Mouse (Mus musculus) intestine, embryonic 14.5 days (tissue): ENCODE data around the gene Kif1bp. TPM values are rescaled to one million over a fixed set of nuclear protein-coding genes. Genes with fewer than 3 reads are reported as not detected.
"Not testable (repeated sequence)": the region's sequence is repeated elsewhere in the genome, so short reads cannot be mapped to it uniquely, and the experiment has no call there.

Experiments used
- ATAC-seq: fragments of 200-750 bp; cut with Nextera tagmentation; replicated peaks from 2 replicates; pipeline ENCODE4 v1.8.0; 2017; ENCODE audit warnings: low read depth, moderate number of reproducible peaks, moderate TSS enrichment, moderate library complexity; ENCODE audit not compliant: low FRiP score, low TSS enrichment
- DNase-seq: peaks from one replicate; pipeline ENCODE4 v3.0.0-alpha.2; 2018; ENCODE audit warnings: low spot score
- H3K27ac ChIP-seq: fragments of 300-500 bp; sonication (generic); 2 replicates; pipeline ENCODE4 v1.5.1; 2014; ENCODE audit warnings: low read depth, mild to moderate bottlenecking, control low read depth
- H3K27me3 ChIP-seq: fragments of 300-500 bp; sonication (generic); replicated peaks from 2 replicates; pipeline ENCODE4 v1.6.1; 2014; ENCODE audit warnings: low read length, control low read depth; ENCODE audit not compliant: control insufficient read depth, insufficient read depth
- H3K36me3 ChIP-seq: fragments of 300-500 bp; sonication (generic); 2 replicates; pipeline ENCODE4 v1.6.1; 2014; ENCODE audit warnings: low read length, control low read depth; ENCODE audit not compliant: control insufficient read depth, insufficient read depth
- H3K4me1 ChIP-seq: fragments of 300-500 bp; sonication (generic); replicated peaks from 2 replicates; pipeline ENCODE4 v1.6.1; 2014; ENCODE audit warnings: low read length, control low read depth, mixed read lengths; ENCODE audit not compliant: control insufficient read depth, insufficient read depth
- H3K4me2 ChIP-seq: fragments of 300-500 bp; sonication (generic); 2 replicates; pipeline ENCODE4 v1.6.1; 2014; ENCODE audit warnings: low read length
- H3K4me3 ChIP-seq: fragments of 300-500 bp; sonication (generic); 2 replicates; pipeline ENCODE4 v1.5.1; 2014; ENCODE audit warnings: low read depth, low read length, control low read depth, mixed read lengths
- H3K9ac ChIP-seq: fragments of 300-500 bp; sonication (generic); 2 replicates; pipeline ENCODE4 v1.6.1; 2014; ENCODE audit warnings: mild to moderate bottlenecking, low read length
- H3K9me3 ChIP-seq: fragments of 300-500 bp; sonication (generic); 2 replicates; pipeline ENCODE4 v1.6.1; 2016; ENCODE audit warnings: low read length, control low read depth; ENCODE audit not compliant: control insufficient read depth
- WGBS: fragments of 180-500 bp; shearing (Covaris S2); extraction: QIAGEN DNeasy Blood & Tissue Kit; methylation state at CpG from one replicate; pipeline ENCODE4 v1.1.7; 2014; 5-methylcytosine and 5-hydroxymethylcytosine counted together
- polyA plus RNA-seq: library from polyadenylated mRNA; unstranded; fragments of >200 nt; fragmentation: Nextera tagmentation; extraction: Ambion mirVana; gene quantifications from 2 replicates; pipeline ENCODE4 v1.2.1, GENCODE M21; 2014

Gene Kif1bp
- polyA plus RNA-seq, 1 experiment from 2014 or later: 37.2 TPM

DNA sequence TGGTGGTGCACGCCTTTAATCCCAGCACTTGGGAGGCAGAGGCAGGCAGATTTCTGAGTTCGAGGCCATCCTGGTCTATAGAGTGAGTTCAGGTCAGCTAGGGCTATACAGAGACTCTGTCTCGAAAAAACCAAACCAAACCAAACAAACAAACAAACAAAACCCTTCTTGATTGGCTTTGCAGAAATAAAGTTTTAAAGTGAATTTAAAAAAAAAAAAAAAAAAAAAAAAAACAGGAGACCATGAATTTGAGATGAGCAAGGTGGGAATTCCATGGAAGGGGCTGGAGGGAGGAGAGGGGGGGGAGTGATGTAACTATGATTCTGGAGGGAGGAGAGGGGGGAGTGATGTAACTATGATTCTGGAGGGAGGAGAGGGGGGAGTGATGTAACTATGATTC, 21.1 kb upstream of the Kif1bp start:
- H3K27me3 ChIP-seq, H3K27ac ChIP-seq, ATAC-seq, H3K4me1 ChIP-seq, H3K4me2 ChIP-seq, H3K4me3 ChIP-seq, DNase-seq, H3K9ac ChIP-seq, H3K9me3 ChIP-seq: not testable (repeated sequence)
- H3K36me3 ChIP-seq: peaks cover 38% of the 10 kb centered on the region
- WGBS: 89% methylated on average over 3 of the region's 3 CpGs

DNA sequence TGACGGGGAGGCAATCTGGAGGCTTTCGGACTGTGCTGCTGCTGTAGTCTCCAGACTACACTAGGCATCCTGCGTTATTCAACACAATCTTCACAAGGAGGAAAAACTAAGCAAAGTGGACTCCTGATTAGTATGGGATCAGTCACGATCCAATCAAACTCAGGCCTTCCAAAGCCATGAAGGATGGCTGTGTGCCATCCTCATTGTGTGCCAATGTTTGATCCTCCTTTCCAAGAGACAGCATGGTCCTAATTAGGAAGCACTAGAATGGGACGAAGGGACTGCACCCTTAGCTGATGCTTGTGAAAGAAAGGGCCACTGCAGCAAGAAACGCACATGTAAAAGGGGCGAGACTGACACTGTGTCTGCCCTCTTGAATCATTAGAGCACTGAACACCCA, 14.2 kb upstream of the Kif1bp start:
- no peak overlapping the region for H3K4me2 ChIP-seq
- ATAC-seq (no peak), DNase-seq (no peak)
- no peaks in the 10 kb centered on the region for H3K9me3 ChIP-seq
- H3K27me3 ChIP-seq: no peaks in the 10 kb centered on the region
- no peaks in the 10 kb centered on the region for H3K4me1 ChIP-seq
- no peak overlapping the region for H3K27ac ChIP-seq
- no peak overlapping the region for H3K9ac ChIP-seq
- H3K36me3 ChIP-seq: peaks cover 91% of the 10 kb centered on the region
- 91% methylated on average over 7 of the region's 7 CpGs for WGBS
- H3K4me3 ChIP-seq: no peak overlapping the region

DNA sequence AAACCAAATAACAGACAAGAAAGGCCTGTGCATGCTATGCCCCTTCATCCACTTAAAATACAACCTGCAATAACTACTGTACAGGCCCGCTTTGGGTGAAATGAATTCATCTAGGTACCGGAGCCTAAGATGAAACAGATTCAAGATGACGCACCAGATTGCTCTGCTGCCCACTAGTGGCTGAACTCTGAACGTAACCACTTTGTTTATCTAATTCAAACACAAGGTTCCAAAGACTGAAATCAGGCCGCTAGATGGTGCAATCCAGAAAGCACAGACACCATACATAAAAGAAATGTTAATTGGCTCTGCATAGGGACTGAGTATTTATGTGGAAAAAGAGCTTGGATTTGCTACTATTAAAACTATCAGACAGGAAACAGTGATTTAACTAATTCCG, 11.9 kb upstream of the Kif1bp start:
- ATAC-seq: no peak

DNA sequence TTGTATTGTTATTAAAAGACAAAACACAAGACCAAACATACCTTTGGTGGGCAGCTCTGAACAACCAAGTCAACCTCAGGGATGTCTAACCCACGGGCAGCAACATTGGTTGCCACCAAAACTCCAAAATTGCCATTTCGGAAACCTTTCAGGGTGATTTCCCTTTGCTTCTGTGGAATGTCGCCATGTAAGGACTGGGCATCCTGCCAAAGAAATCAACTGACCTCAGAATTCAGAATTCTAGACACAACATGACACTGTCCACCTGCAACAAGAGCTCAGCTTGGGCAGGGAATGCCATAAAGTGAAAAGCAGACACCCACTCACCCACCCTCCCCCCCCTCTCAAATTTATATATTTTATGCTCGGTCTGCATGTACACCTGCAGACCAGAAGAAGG, 10.4 kb upstream of the Kif1bp start:
- no peak overlapping the region for H3K27ac ChIP-seq
- WGBS: 82% methylated on average over 4 of the region's 4 CpGs
- H3K4me1 ChIP-seq: no peaks in the 10 kb centered on the region
- H3K4me3 ChIP-seq: no peak overlapping the region
- H3K9ac ChIP-seq: no peak overlapping the region
- ATAC-seq (no peak), DNase-seq (no peak)
- no peaks in the 10 kb centered on the region for H3K9me3 ChIP-seq
- peaks cover 94% of the 10 kb centered on the region for H3K36me3 ChIP-seq
- no peaks in the 10 kb centered on the region for H3K27me3 ChIP-seq
- H3K4me2 ChIP-seq: no peak overlapping the region

More for the DNA sequence above, 11.9 kb upstream of the Kif1bp start:
- DNase-seq: peak; percentile 89
- no peaks in the 10 kb centered on the region for H3K27me3 ChIP-seq
- H3K9me3 ChIP-seq: no peaks in the 10 kb centered on the region
- H3K4me2 ChIP-seq: no peak overlapping the region
- peaks cover 93% of the 10 kb centered on the region for H3K36me3 ChIP-seq
- H3K27ac ChIP-seq: no peak overlapping the region
- H3K4me3 ChIP-seq: no peak overlapping the region
- H3K9ac ChIP-seq: no peak overlapping the region
- H3K4me1 ChIP-seq: no peaks in the 10 kb centered on the region
- WGBS: 40% methylated on average over 6 of the region's 6 CpGs

DNA sequence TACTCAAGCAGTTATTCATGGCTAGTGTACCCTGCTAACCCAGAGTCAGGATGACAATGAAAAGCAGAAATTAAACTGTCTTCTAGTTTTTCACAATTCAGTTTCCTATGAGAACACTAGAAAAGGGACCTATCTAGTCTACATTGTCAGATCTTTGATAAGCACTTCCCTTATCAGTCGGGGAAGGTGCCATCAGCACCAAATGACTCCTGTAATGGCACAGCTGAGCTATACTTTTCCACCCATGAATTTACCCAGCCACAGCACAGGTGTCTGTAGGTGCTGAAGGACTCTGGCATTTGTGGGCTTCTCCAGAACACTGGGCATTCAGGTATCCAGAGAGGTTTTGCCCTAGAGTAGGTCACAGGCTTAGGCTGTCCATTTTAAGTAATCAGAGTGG, 5.0 kb upstream of the Kif1bp start:
- Histone ChIP-seq H3K4me2 (no peak overlapping the region), H3K4me1 (no peaks in the 10 kb centered on the region), H3K9ac (no peak overlapping the region), H3K27ac (no peak overlapping the region), H3K4me3 (no peak overlapping the region), H3K9me3 (no peaks in the 10 kb centered on the region), H3K36me3 (peaks cover 82% of the 10 kb centered on the region), H3K27me3 (no peaks in the 10 kb centered on the region)
- DNase-seq (no peak), ATAC-seq (no peak)
- 87% methylated on average over 1 of the region's 1 CpGs for WGBS

DNA sequence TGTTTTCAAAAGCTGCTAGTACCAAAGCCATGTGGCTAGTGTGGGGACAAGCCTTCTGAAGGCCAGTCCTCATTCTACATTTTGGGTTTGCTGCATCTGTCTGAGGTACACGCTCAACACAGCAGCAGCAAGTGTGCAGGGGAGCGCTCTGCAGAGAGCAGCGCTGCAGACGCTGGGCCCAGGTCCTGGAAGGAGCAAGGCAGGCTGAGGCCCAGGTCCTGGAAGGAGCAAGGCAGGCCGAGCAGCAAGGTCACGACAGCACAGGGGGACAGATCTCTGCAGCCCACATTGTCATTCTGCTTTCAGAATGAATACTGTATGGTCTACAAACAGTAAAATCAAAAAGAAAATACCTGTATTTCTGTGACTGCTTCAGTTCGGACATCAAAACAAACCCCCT, 4.4 kb upstream of the Kif1bp start:
- Histone ChIP-seq H3K9me3 (no peaks in the 10 kb centered on the region), H3K27ac (no peak overlapping the region), H3K9ac (no peak overlapping the region), H3K36me3 (peaks cover 76% of the 10 kb centered on the region), H3K27me3 (no peaks in the 10 kb centered on the region), H3K4me3 (no peak overlapping the region), H3K4me1 (no peaks in the 10 kb centered on the region; the same call in 1 of the 2 replicates), H3K4me2 (no peak overlapping the region)
- ATAC-seq (no peak), DNase-seq (no peak)
- WGBS: 84% methylated on average over 7 of the region's 7 CpGs

DNA sequence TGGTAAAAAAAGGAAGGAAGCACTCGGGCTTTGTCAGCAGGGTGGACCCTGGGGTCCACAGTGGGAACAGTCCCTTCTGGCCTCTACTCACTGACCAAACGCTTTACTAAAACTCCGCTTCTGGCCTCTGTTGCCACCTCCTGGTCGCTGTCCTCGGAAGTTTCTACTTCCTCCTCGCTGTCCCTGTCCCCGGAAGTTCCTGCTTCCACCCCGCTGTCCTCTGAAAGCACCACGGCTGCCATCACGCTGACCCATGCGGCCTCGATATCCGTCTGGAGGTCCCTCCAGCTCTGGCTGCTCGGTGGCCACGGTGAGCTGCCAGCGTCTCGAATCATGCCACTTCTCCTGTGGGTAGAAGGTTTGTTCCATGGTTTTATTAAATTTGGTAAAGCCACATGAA, 4.0 kb upstream of the Kif1bp start:
- H3K36me3 ChIP-seq: peaks cover 72% of the 10 kb centered on the region
- ATAC-seq (no peak), DNase-seq (no peak)
- peaks cover 4% of the 10 kb centered on the region for H3K4me1 ChIP-seq
- no peak overlapping the region for H3K9ac ChIP-seq
- no peak overlapping the region for H3K27ac ChIP-seq
- no peak overlapping the region for H3K4me3 ChIP-seq
- no peak overlapping the region for H3K4me2 ChIP-seq
- no peaks in the 10 kb centered on the region for H3K9me3 ChIP-seq
- no peaks in the 10 kb centered on the region for H3K27me3 ChIP-seq
- 91% methylated on average over 17 of the region's 17 CpGs for WGBS

DNA sequence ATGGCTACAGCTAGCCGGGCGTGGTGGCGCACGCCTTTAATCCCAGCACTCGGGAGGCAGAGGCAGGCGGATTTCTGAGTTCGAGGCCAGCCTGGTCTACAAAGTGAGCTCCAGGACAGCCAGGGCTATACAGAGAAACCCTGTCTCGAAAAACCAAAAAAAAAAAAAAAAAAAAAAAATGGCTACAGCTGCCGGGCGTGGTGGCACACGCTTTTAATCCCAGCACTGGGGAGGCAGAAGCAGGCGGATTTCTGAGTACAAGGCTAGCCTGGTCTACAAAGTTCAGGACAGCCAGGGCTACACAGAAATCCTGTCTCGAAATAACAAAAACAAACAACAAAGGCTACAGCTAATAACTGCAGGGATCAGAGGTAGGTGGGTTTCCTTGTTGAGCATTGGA, 872 bp upstream of the Kif1bp start:
- not testable (repeated sequence) for ATAC-seq, H3K4me3 ChIP-seq, DNase-seq, H3K9me3 ChIP-seq, H3K4me1 ChIP-seq, H3K9ac ChIP-seq, H3K27me3 ChIP-seq, H3K4me2 ChIP-seq
- WGBS: 84% methylated on average over 11 of the region's 13 CpGs
- H3K36me3 ChIP-seq: peaks cover 59% of the 10 kb centered on the region
- H3K27ac ChIP-seq: 0 out of 2 replicates have a peak overlapping the region, but pooled peaks have one; percentile 62

DNA sequence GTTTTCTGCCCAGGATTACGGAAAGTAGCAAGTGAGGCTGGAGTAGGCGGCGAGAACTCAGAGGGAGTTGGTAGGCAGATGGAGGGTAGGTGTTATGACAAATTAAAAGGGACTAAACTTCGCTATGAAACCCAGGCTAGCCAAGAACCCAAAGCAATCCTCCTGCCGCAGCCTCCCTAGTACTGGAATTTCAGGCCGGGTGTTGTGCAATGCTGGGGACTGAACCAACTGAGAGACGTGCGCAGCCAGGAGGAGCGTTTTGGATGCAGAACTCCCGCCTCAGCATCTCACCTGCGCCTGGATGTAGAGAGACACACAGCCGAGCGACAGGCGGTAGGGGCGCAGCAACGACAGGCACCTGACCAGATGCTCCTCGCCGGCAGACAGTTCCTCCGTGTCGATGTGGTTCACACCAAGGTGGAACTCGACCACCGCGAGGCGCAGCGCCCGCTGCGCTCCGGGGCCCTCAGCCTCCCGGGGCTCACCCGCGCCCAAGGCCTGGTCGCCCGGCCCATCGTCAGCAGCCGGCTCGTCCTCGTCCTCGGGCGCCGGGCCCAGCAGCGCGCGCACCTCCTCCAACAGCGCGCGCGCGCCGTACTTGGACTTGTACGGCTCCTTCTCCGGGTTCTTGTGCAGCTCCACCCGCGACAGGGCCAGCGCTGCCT, 452 bp downstream of the Kif1bp start:
- Histone ChIP-seq H3K4me1 (peaks cover 7% of the 10 kb centered on the region), H3K9ac (peak overlapping the region; percentile 75), H3K27ac (peak overlapping the region; percentile 65), H3K36me3 (peaks cover 59% of the 10 kb centered on the region), H3K4me3 (peak overlapping the region; percentile 92), H3K27me3 (no peaks in the 10 kb centered on the region), H3K4me2 (peak overlapping the region; percentile 88), H3K9me3 (no peaks in the 10 kb centered on the region)
- DNase-seq (no peak), ATAC-seq (peak; percentile 82)
- WGBS: 1% methylated on average over 54 of the region's 54 CpGs
